Mouse (Mus musculus) pancreas, adult 10 weeks (tissue): Measurements from ENCODE around the gene Lrrc27. TPM values are rescaled to one million over a fixed set of nuclear protein-coding genes. Genes with fewer than 3 reads are reported as not detected.

Experiments used
- polyA plus RNA-seq: library from polyadenylated mRNA; stranded (reverse); fragments of 350-450 nt; fragmentation: Illumina TruSeq; extraction: RNeasy Lipid Tissue Mini Kit (QIAGEN cat#74804); gene quantifications from one replicate; pipeline ENCODE4 v1.2.3, GENCODE M21; 2015; ENCODE audit warnings: low read depth, low replicate concordance; ENCODE audit not compliant: insufficient read depth

The Lrrc27 gene
- polyA plus RNA-seq, result 4.1 TPM

DNA sequence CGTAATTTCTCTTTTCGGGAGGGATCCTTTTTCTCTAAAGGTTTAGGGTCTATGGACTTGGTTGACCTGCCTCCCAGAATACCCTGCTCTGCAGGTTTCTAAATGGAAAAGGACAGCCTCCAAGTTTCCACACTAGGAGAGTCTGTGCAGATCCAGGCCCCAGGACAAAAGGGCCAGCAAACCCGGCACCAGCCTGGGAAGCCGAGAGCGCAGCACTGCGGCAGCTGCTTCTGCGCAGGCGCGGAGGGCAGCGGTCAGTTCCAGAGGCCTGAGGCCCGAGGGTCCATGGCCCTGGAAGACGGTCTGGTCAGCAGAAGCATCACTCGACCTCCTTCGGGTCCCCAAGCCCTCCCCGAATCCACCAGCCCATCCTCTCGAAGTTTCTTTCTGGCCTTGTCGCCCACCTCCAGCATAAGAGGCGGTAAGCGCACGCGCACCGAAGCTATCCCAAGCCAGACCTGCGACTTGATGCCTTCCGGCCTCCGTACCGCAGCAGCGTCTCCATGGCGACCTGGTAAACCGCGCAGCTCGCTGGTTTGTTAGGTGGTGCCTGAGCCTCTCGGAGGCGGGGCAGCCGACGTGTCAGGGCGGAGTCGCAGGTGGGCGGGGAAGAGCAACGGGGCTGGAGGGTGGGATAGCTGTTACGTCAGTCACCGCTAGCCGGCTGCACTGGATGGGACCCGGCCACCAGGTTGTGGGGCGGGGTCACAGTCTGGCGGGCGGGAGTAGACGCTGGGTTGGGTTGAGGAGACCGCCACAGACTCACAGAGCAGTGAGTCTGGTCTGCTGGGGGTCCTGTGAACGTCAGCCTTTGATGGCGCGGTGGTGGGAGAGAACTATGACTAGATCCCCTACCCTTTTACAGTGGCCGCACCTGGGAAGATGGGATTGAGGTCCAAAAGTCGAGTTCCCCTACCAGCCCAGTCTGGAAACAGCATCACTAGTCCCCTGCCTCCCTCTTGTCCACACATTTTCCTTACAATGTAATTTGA is at the start of gene Lrrc27, which contains the start of gene Stk32c:
Lrrc27 (plus strand) TSS at position 235 of the 992 bp plus-strand sequence.
Stk32c (minus strand) TSS at position 554 of the 992 bp plus-strand sequence.

GRCm38 (mm10) chr7:139247881-139248614 is 35.3 kb downstream of the Lrrc27 start, which contains the start of gene Pwwp2b:
Gene Pwwp2b, plus strand, starts transcription at chr7:139248482.

Other genes with a start within 250 kb of the Lrrc27 start
- 1.5 TPM for gene Dpysl4, start 127.0 kb upstream of the Lrrc27 start, polyA plus RNA-seq
- not detected for gene Stk32c, start 319 bp downstream of the Lrrc27 start, polyA plus RNA-seq
- gene Pwwp2b, start 35.5 kb downstream of the Lrrc27 start, polyA plus RNA-seq, result 3.9 TPM
- gene Inpp5a, start 176.1 kb downstream of the Lrrc27 start, polyA plus RNA-seq, result 11.4 TPM